Mouse (Mus musculus): ENCODE data around the gene Vmac.
A peak's percentile ranks its signal among the peaks of the same experiment; 100 is the strongest.

DNA sequence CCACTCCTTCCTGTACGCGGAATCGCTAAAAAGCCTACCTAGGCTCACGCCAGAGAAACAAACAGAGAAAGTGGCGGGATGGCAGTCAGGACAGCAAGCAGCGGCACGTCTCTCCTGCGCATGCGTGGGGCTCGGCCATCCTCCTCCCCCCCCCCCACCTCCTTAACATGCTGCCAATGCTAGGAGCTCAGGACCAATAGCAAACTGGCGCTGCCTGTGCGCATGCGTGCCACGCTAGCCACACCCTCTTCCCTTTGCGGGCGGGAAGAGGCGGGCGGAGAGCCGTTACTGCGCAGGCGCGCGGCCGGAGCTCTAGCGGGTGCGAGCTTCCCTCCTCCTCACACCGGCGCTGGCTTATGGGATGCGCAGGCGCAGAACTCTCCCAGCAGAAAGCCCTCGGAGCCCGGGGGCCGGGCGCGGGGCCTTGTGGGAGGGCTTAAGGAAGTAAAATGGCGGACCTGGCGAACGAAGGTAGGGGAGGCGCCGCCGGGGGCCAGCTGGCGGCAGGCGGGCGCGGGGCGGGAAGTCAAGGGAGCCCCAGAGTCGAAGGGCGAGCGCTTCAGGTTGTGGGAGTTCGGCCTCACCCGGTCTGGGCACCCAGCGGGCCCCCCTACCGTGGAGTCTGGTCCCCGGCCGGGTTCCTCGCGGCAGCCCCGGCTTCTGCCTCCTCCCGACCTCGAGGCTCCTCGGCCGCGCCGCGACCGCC, 44.7 kb downstream of the Vmac start, which contains the start of gene Ranbp3:
- TF ChIP-seq POLR2A (IDR thresholded peaks at IDR 0.05; ENCODE audit: low read depth, low read length) (peak; percentile 70), CTCF (conservative IDR thresholded peaks at IDR 0.05; ENCODE audit: insufficient read depth, insufficient read length, low read depth, low read length) (no peak)
